Mouse (Mus musculus) NIH3T3 (cell line): Measurements from ENCODE around the gene Klra6.
"Not testable (repeated sequence)": the region's sequence is repeated elsewhere in the genome, so short reads cannot be mapped to it uniquely, and the experiment has no call there.

Experiments used
- DNase-seq: peaks from one replicate; pipeline ENCODE4 v3.0.0-alpha.2; 2012; ENCODE audit warnings: low read depth

Klra6 gene

DNA sequence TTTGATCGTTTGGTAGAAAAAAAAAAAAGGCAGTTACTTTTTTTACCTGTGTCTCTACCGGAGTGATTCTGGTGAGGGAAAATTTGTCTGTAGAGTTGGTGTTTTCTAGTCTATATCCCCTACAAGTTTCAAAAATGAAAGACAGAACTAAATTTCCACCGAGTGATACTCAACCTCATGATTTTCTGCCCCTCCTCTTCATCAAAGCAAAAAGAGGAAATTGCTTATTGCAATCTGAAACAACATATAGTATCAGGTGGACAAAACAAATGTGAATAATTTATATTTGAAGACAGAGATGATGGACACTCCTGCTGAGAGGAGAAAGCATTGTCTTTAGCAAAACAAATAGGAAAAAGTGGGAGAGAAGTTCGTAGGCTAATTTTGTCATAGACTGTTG, at the start of gene Klra6:
TSS of gene Klra6 (minus strand) at position 101 of the 400 bp plus-strand sequence.
- no peak for DNase-seq

DNA sequence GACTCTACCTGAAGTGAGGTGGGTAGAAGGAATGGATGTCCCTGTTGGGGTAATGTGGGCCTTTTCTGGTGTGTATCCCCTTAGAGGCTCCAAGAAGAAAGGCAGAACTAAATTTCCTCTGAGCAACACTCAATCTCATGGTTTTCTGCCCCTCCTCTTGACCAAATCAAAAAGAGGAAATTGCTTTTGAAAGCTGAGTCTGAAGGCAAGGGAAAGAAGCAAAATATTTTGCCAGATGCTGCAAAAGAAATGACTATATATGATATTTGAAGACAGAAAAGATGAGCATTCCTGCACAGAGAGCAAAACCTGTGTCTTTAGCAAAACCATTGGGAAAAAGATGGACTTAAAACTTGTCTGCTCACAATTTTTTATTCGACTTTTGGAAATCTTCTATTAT, 40.4 kb upstream of the Klra6 start, which contains the start of gene Klra4:
TSS of gene Klra4 (minus strand) at position 101 of the 400 bp plus-strand sequence.
- not testable (repeated sequence) for DNase-seq

DNA sequence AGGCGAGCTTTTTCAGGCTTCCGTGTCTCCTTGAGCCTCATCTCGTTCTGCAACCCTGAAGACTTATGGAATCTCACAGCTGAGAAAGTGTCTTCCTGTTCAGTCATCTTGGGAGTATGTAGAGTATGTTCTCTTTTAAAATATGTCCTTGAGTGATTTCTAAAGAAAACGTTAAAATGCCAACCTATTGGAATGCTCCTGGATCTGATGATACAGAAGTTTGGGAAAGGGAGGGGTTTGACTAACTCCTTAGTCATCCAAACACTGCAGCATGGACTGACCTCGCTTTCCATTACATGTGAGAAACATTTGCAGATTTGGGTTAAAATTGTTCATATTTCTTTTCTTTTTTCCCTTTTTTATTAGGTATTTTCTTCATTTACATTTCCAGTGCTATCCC, 38.4 kb upstream of the Klra6 start:
- peak; percentile 28 for DNase-seq

DNA sequence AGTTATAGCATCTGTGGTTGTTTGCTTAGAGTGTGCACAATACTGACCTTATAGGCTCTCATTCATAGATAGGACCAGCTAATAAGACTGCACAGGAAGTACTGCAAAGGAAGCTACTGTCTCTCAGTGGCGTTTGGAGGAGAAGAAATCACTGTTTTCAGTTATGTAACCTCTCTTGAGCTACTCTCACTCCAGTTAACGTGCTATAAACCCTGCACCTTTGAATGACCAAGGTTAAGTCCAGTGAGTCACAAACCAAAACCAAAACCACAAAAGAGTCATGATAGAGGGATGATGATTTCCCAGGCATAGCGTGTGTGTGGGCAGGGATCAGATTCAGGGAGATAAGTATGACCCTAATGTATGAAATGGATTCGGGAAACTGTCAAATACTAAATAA, 8.4 kb upstream of the Klra6 start:
- DNase-seq: not testable (repeated sequence)

DNA sequence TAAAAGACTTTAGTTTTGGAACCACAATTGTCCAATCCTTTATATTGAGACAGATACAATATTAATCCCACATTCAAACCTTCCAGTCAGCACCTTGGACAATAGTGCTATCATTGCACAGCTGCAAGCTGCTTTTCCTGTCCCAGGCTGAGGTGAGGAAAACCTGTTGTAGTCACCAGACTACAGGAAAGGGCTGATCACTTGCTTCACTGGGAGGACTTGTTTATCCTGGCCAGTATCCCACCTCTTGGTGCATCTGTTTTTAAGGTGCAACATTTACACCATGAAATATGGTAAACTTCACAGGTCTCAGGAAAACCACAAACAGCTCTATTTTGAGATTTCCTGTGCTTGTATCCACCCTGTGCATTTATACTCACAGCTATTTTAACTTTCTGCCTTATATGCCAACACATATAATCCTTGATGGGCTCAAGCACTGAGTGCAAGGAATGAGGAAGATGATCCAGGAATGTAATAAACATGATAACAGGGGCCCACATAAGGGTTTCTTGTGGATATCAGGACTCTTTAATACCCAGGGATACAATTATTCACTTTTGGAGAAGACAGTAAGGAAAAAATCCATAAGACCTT, 4.8 kb upstream of the Klra6 start:
- not testable (repeated sequence) for DNase-seq
